Mouse (Mus musculus) sigmoid colon, adult 10 weeks (tissue): ENCODE measurements around the gene Phactr4. TPM values are rescaled to one million over a fixed set of nuclear protein-coding genes. Genes with fewer than 3 reads are reported as not detected.

Experiments
- polyA plus RNA-seq: library from polyadenylated mRNA; stranded (reverse); fragments of 350-450 nt; fragmentation: Illumina TruSeq; extraction: RNeasy Lipid Tissue Mini Kit (QIAGEN cat#74804); gene quantifications from one replicate; pipeline ENCODE4 v1.2.3, GENCODE M21; 2014; ENCODE audit warnings: low read depth, low replicate concordance

The Phactr4 gene
- 33.6 TPM for polyA plus RNA-seq

DNA sequence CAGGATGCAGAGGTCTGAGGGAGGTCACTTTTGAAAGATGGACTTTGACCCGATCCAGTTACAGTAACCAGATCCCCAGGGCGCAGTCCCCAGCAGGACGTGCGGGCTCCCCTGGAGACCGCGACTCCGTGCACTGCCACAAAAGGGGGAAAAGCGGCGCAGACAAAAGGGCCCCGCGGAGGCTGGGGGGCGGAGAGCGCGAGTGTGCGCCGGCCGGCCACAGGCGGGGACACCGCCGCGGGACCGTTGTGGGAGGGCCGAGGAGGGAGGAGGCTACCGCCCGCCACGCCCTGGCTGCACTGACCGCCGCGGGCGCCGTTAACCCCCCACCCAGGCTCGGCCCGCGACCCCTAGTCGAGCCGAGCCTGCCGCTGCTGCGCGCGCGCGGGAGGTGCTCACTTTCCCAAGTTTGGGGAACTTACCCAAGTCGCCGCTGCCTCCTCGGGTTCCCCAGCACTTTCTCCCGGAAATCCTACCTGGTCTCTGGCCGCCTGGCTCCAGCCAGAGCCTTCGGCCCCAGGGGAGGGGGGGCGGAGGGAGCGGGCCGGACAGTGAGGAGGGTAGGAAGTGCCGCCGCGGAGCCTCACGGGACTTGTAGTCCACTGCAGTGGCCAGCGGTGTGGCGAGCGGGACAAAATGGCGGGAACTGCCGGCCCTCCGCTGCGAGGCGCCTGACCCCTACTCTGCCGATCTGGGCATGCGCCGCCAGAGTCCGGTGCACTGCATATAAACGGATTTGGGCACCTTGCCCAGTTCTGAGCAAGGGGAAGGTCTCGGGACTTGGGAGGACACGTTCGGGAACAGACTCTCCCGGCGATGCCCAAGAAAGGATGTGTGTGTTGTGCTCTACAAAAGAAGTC lies at the start of gene Phactr4:
Gene Phactr4 (minus strand): TSS at position 567 of the 860 bp plus-strand sequence.

DNA sequence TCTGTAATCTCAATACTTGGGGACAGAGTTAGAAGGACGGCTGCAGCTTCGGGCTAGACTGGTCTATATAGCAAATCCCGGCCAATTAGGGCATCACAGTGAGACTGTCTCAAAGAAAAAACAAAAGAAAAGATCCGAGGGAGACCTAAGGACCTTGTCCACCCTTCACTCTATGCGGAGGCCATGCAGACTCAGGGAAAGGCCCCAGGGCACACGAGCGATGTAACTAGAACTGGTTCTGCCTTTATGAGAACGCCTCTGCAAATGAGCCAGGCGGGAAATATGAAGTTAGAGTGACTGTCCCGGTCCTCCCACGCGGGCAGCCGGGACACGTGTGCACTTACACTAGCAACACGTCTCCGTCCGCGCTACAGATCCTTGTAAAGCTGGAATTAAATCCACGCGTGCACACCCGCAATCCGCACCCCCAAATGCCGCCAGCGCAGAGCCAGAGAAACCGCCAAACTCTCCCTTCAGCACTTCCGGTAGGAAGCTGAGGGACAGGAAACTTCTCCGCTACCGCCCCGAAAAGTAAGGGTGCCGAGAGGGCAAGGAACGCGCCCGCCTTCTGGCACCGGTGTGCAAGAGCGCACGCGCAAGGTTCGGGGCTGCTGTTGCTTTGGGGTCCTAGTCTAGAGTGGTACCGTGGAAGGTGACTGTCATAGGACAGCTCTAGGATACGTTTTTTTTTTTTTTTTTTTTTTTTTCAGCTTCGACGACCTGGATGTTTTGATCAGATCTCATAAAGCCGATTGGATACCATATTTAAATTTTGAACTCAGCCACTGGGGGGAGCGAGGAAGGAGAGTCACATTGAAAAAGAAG lies 41.4 kb upstream of the Phactr4 start, which contains the start of gene Med18:
Gene Med18 (minus strand): TSS at position 492 of the 825 bp plus-strand sequence.

DNA sequence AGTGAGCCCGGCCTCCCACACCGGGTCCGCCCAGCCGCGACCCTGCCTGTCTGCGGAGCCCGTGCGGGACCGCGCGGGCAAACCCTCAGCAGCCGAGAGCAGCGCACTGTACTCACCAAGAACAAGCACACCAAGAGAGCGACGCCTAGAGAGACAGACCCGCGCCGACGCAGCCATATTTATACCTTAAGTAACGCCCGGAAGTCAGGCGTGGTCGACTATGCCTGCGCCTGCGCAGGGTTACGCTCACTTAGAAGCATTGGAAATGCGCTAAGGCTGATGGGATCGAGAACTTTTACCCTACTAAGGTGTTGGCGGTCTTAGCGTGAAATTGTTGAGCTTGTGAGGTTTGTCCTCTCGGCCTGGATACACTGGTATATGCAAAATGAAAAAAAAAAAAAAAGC lies 68.8 kb downstream of the Phactr4 start, which contains the start of gene Rcc1:
Gene Rcc1 (minus strand): TSS at position 125 of the 405 bp plus-strand sequence.

DNA sequence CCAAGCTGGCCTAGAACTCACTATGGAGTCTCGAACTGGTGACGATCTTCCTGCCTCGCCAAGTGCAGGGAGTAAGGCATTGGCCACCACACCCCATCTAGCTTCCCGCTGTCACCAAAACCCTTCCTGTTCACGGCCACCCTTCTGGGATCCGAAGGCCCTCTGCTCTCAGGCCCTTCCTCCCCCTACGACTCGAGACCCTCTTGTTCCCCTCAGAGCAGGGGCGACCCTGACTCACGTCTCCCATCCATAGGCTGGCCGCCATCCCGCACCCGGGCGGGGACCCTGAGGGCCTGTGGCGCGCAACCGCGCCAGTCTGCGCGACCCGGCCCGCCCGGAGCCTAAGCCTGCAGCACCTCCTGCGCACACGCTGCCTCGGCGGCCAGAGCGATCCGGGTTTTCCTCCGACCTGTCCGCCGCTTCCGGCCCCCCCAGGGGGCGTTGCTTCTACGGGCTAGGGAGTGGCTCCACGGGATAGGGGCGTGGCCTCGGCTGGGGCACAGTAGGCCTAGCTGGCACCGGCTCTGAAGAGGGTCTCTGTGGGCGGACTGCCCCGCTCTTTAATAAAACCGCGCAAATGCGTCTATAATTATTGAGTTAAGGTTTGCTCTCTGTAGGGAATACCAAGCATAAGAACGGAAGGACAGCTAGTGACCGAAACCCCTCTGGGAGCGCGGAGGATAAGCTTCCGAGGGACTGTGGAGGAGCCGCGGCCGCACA lies 93.0 kb downstream of the Phactr4 start, which contains the start of gene Trnau1ap:
Gene Trnau1ap (minus strand): TSS at position 424 of the 720 bp plus-strand sequence.

Other genes starting within 250 kb of the Phactr4 start
- gene Ythdf2, start 210.2 kb downstream of the Phactr4 start, polyA plus RNA-seq: 70.9 TPM
- 7.3 TPM for gene Gmeb1, start 160.9 kb downstream of the Phactr4 start, polyA plus RNA-seq
- gene Taf12, start 148.1 kb downstream of the Phactr4 start, polyA plus RNA-seq: 21.5 TPM
- not detected for gene Rab42, start 119.1 kb downstream of the Phactr4 start, polyA plus RNA-seq
- gene Trnau1ap, start 93.0 kb downstream of the Phactr4 start, polyA plus RNA-seq: 10.3 TPM
- 7.5 TPM for gene Rcc1, start 68.9 kb downstream of the Phactr4 start, polyA plus RNA-seq
- 3.0 TPM for gene Med18, start 41.4 kb upstream of the Phactr4 start, polyA plus RNA-seq
- 0.79 TPM for gene Sesn2, start 88.0 kb upstream of the Phactr4 start, polyA plus RNA-seq
- 336 TPM for gene Atpif1, start 111.2 kb upstream of the Phactr4 start, polyA plus RNA-seq
- 198 TPM for gene Dnajc8, start 113.1 kb upstream of the Phactr4 start, polyA plus RNA-seq
- 1.8 TPM for gene Ptafr, start 141.6 kb upstream of the Phactr4 start, polyA plus RNA-seq
- gene Eya3, start 216.5 kb upstream of the Phactr4 start, polyA plus RNA-seq: 31.7 TPM